Mouse (Mus musculus) heart, postnatal 0 days (tissue): ENCODE measurements around the gene Pde4b.

Experiments used
- CTCF ChIP-seq: IDR thresholded peaks from 2 replicates; pipeline ENCODE4 v1.5.1; 2016; ENCODE audit warnings: antibody characterized with exemption, control low read depth, low read depth
- EP300 ChIP-seq: IDR thresholded peaks from 2 replicates; pipeline ENCODE4 v1.6.1; 2016; ENCODE audit warnings: antibody characterized with exemption, low read depth

- no peak for TF ChIP-seq CTCF
- TF ChIP-seq EP300, result no peak
Measured at GRCm38 (mm10) chr4:102307661-102308297, 220.4 kb downstream of the Pde4b start.
